In genomic region chr14:122256261-122256634, GRCm38 (mm10) we compare ENCODE assay signal across 11 mouse cellular contexts.
DNase-seq lines count a peak whose midpoint lies in the region; ATAC-seq and TF ChIP-seq lines count a peak whose summit lies in the region.
"Had no signal": no experiment of that assay in that cellular context is flagged by ENCODE, and none has a peak within 500 bp of the region (broad histone marks: within the 10 kb centered on the region; RNA-seq: fewer than 3 reads in every experiment).

No protein-coding gene starts in this region.

- peak overlapping the region; percentile 58 for H3K4me3 ChIP-seq in E14TG2a.4 (replicated peaks; ENCODE audit: low read length)
- no peak overlapping the region for H3K4me3 ChIP-seq in forebrain, embryonic 15.5 days
- peak overlapping the region; percentile 23; the same call in 1 of the 2 replicates for H3K4me3 ChIP-seq in midbrain, embryonic 10.5 days
- H3K4me3 ChIP-seq: myocyte had no signal

- 8% methylated on average over 8 of the region's 8 CpGs for WGBS in forebrain, embryonic 15.5 days
- 7% methylated on average over 8 of the region's 8 CpGs for WGBS in midbrain, embryonic 10.5 days

- H3K27me3 ChIP-seq in E14TG2a.4 (ENCODE audit: insufficient read depth, low read length), result peaks cover 11% of the 10 kb centered on the region; the same call in 1 of the 2 replicates
- H3K27me3 ChIP-seq in forebrain, embryonic 15.5 days, result peaks cover 25% of the 10 kb centered on the region
- peaks cover 79% of the 10 kb centered on the region for H3K27me3 ChIP-seq in midbrain, embryonic 10.5 days (ENCODE audit: low read depth, poor library complexity, severe bottlenecking)

- H3K9ac ChIP-seq in forebrain, embryonic 15.5 days (replicated peaks), result no peak overlapping the region

- peak; percentile 64 for ATAC-seq in forebrain, embryonic 15.5 days (replicated peaks)
- no peak for ATAC-seq in megakaryocyte-erythroid progenitor cell, adult 5-6 weeks (replicated peaks; ENCODE audit: low FRiP score, low TSS enrichment, poor library complexity, severe bottlenecking)

- H3K27ac ChIP-seq in forebrain, embryonic 15.5 days (replicated peaks), result no peak overlapping the region
- H3K27ac ChIP-seq in midbrain, embryonic 10.5 days (replicated peaks), result no peak overlapping the region

- TF ChIP-seq POLR2A in brain, embryonic 14.5 days (IDR thresholded peaks at IDR 0.05; ENCODE audit: borderline replicate concordance, extremely low read depth, insufficient read depth, insufficient read length, poor library complexity, severe bottlenecking), result no peak

- no peaks in the 10 kb centered on the region for H3K36me3 ChIP-seq in E14TG2a.4 (ENCODE audit: insufficient read depth, low read length)
- no peaks in the 10 kb centered on the region for H3K36me3 ChIP-seq in forebrain, embryonic 15.5 days
- H3K36me3 ChIP-seq in midbrain, embryonic 10.5 days, result no peaks in the 10 kb centered on the region

- DNase-seq in brain, embryonic 14.5 days (ENCODE audit: low read depth), result peak; percentile 90
- no peak for DNase-seq in midbrain, embryonic 10.5 days (ENCODE audit: low spot score)
- no peak for DNase-seq in thymus, postnatal 4 days
- DNase-seq in layer of hippocampus, postnatal 36 days, result no peak
- DNase-seq in urinary bladder, postnatal 25 days (ENCODE audit: low spot score), result no peak
- DNase-seq: heart, postnatal 36 days; lung, adult 2 months had no signal

- peak overlapping the region; percentile 0; the same call in 1 of the 2 replicates for H3K4me2 ChIP-seq in forebrain, embryonic 15.5 days (replicated peaks)

- no peak for TF ChIP-seq CTCF in E14TG2a.4 (conservative IDR thresholded peaks at IDR 0.05; ENCODE audit: low read length)
- TF ChIP-seq CTCF in brain, embryonic 14.5 days (IDR thresholded peaks at IDR 0.05; ENCODE audit: borderline replicate concordance, extremely low read depth, insufficient read depth, insufficient read length), result no peak

- H3K4me1 ChIP-seq in E14TG2a.4 (replicated peaks; ENCODE audit: low read depth, low read length), result peaks cover 75% of the 10 kb centered on the region
- peaks cover 24% of the 10 kb centered on the region for H3K4me1 ChIP-seq in forebrain, embryonic 15.5 days
- H3K4me1 ChIP-seq in midbrain, embryonic 10.5 days, result peaks cover 32% of the 10 kb centered on the region

- no peaks in the 10 kb centered on the region for H3K9me3 ChIP-seq in E14TG2a.4 (ENCODE audit: low read length)
- no peaks in the 10 kb centered on the region for H3K9me3 ChIP-seq in forebrain, embryonic 15.5 days
- H3K9me3 ChIP-seq in midbrain, embryonic 10.5 days (replicated peaks), result no peaks in the 10 kb centered on the region
